Mouse (Mus musculus) myocyte (in vitro differentiated cells): ENCODE results near the gene Tfr2.

Experiments
- CEBPB ChIP-seq: IDR thresholded peaks from 2 replicates; pipeline ENCODE4 v1.6.1; 2011; ENCODE audit warnings: mild to moderate bottlenecking, moderate library complexity; ENCODE audit not compliant: poor library complexity, insufficient read depth, severe bottlenecking
- E2F4 ChIP-seq: IDR thresholded peaks from one replicate; pipeline ENCODE4 v1.6.1; 2011; ENCODE audit warnings: mild to moderate bottlenecking, control low read depth, moderate library complexity; ENCODE audit not compliant: insufficient read depth
- MAX ChIP-seq: IDR thresholded peaks from one replicate; pipeline ENCODE4 v1.6.1; 2011; ENCODE audit warnings: low read depth, mild to moderate bottlenecking, control low read depth
- MYOD1 ChIP-seq, 3 experiments: IDR thresholded peaks; one replicate each; pipeline ENCODE4 v1.6.1; 2011; ENCODE audit warnings: control low read depth in 2 of 3, low read depth in 2 of 3, mild to moderate bottlenecking in 2 of 3, moderate library complexity in 1 of 3; ENCODE audit not compliant: insufficient read length in 2 of 3, control insufficient read depth in 1 of 3
- MYOG ChIP-seq, 3 experiments: IDR thresholded peaks; one replicate each; pipeline ENCODE4 v1.6.1; 2011; ENCODE audit warnings: control low read depth in 2 of 3, low read depth in 2 of 3, mild to moderate bottlenecking in 2 of 3; ENCODE audit not compliant: insufficient read length in 2 of 3, control insufficient read depth in 1 of 3, insufficient read depth in 1 of 3
- POLR2A ChIP-seq: IDR thresholded peaks from one replicate; pipeline ENCODE4 v1.6.1; 2011; ENCODE audit warnings: low read depth, mild to moderate bottlenecking, control low read depth, moderate library complexity; ENCODE audit not compliant: insufficient read length
- POLR2AphosphoS2 ChIP-seq: IDR thresholded peaks from one replicate; pipeline ENCODE4 v1.6.1; 2011; ENCODE audit warnings: low read depth, control low read depth; ENCODE audit not compliant: insufficient read length
- SRF ChIP-seq: IDR thresholded peaks from one replicate; pipeline ENCODE4 v1.6.1; 2011; ENCODE audit warnings: low read depth; ENCODE audit not compliant: control insufficient read depth, insufficient read length
- TCF12 ChIP-seq: IDR thresholded peaks from one replicate; pipeline ENCODE4 v1.6.1; 2011; ENCODE audit warnings: mild to moderate bottlenecking, control low read depth; ENCODE audit not compliant: poor library complexity, insufficient read depth, severe bottlenecking
- USF1 ChIP-seq: IDR thresholded peaks from one replicate; pipeline ENCODE4 v1.6.1; 2011; ENCODE audit warnings: low read depth, mild to moderate bottlenecking, control low read depth, moderate library complexity

DNA sequence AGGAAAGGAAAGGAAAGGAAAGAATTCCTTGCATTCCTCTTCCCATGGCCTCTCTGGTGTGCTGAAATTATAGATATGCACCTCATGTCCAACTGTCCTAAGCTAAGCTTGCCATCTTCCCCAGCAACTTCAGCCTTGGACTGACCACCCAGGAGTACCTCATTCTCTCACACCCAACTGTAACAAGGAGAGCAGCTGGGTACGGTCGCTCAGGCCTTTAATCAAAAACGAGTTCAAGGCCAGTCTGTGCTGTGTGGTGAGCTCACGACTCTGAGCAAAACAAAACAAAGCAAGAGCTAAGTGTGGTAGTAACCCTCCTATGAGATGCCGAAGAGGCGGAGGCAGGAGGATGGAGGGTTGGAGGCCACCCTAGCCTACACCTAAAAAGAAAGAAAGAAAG lies 28.6 kb upstream of the Tfr2 start:
- TF ChIP-seq TCF12 (no peak), POLR2AphosphoS2 (no peak), POLR2A (no peak), MYOD1 (IDR thresholded peaks at IDR 0.05; ENCODE audit: control insufficient read depth in 1 of 3, insufficient read length in 2 of 3, low read depth in 2 of 3) (no peak), USF1 (no peak), E2F4 (no peak), SRF (no peak), CEBPB (no peak), MAX (no peak), MYOG (IDR thresholded peaks at IDR 0.05; ENCODE audit: control insufficient read depth in 1 of 3, insufficient read depth in 1 of 3, insufficient read length in 2 of 3, low read depth in 2 of 3) (no peak)
